Mouse (Mus musculus): ENCODE results near the gene Birc5. TPM values are rescaled to one million over a fixed set of nuclear protein-coding genes. Genes with fewer than 3 reads are reported as not detected.

Gene Birc5
- total and polyA plus RNA-seq, 3 experiments, result 193 to 289 (median 270) TPM

DNA sequence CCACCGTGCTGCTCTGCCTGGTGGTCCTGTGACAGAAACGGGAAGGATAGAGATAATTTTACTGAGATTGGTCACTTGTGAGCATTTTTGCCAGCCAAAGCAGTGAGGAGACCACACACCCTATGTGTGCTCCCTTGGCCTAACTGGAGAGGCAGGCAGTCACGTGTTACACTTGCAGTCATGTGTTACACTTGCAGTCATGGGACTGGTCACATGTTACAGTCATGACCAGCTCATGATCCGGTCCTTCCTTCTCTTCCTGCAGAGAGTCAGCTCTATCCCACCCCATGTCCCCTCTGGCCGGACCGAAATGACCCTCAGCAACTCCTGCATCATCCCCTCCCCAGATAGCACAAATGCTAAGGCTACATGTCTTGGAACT is 31.9 kb downstream of the Birc5 start:
- Histone ChIP-seq H3K79me2 (replicated peaks; ENCODE audit: control insufficient read depth, extremely low read depth, insufficient read depth, poor library complexity, severe bottlenecking) (no peaks in the 10 kb centered on the region), H3K9me3 (replicated peaks; ENCODE audit: low read length) (no peaks in the 10 kb centered on the region), H3K27me3 (replicated peaks) (peaks cover 85% of the 10 kb centered on the region), H3K9ac (ENCODE audit: insufficient read depth, low read depth) (no peak overlapping the region), H3K4me3 (replicated peaks in 1 of 3; ENCODE audit: low read depth in 2 of 3, low read length in 2 of 3, poor library complexity in 1 of 3) (no peak overlapping the region), H3K4me2 (ENCODE audit: insufficient read depth, low read depth, poor library complexity, severe bottlenecking) (no peak overlapping the region), H3K36me3 (replicated peaks in 1 of 2; ENCODE audit: control insufficient read depth in 1 of 2, insufficient read depth in 1 of 2, low read length in 1 of 2) (no peaks in the 10 kb centered on the region), H3K4me1 (ENCODE audit: control insufficient read depth in 1 of 2, insufficient read depth in 2 of 2) (peaks cover 27 to 47% of the 10 kb centered on the region in 2 experiments), H3K27ac (ENCODE audit: insufficient read depth, low read depth) (no peak overlapping the region)
- TF ChIP-seq NRF1 (IDR thresholded peaks at IDR 0.05; ENCODE audit: low read depth, low read length) (no peak), USF1 (IDR thresholded peaks at IDR 0.05; ENCODE audit: low read depth, low read length) (peak; percentile 59), BHLHE40 (IDR thresholded peaks at IDR 0.05; ENCODE audit: low read depth, low read length) (peak; percentile 64), MXI1 (IDR thresholded peaks at IDR 0.05; ENCODE audit: low read depth, low read length) (no peak), JUN (IDR thresholded peaks at IDR 0.05; ENCODE audit: insufficient read depth, low read depth, low read length) (no peak), PAX5 (IDR thresholded peaks at IDR 0.05; ENCODE audit: low read length) (no peak), USF2 (conservative IDR thresholded peaks at IDR 0.05; ENCODE audit: low read depth, low read length) (peak; percentile 80)
- dilution Hi-C loops (cut with MboI; ENCODE audit: extremely low pct_ligation_motif_present, extremely low pct_unique_long_range_greater_than_20kb, low sequenced_read_pairs), result no loop called here
- DNase-seq (ENCODE audit: extremely low read depth), result no peak
- in situ Hi-C loops (cut with MboI; ENCODE audit: low pct_ligation_motif_present, low pct_unique_long_range_greater_than_20kb, low sequenced_read_pairs), result no loop called here

DNA sequence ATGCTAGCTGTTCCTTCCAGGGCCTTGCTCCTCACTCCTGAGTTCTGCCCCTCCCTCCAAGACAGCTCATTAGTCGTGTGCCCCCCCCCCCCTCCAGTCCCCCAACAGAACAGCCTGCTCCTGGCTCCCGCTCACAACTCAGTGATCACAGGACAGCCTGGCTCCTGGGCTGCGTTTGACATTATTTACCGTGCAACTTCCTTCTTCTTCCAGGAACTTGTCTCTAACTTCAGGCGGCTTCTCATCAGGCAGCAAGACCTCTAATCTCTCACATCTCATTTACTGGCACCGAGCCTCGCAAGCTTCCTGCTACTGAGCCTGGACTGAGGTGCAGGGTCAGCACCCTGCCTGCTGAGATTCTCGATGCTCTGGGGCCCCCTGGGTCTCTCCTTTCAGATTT is 32.7 kb downstream of the Birc5 start:
- Histone ChIP-seq H3K4me2 (ENCODE audit: insufficient read depth, low read depth, poor library complexity, severe bottlenecking) (no peak overlapping the region), H3K4me3 (replicated peaks in 1 of 3; ENCODE audit: low read depth in 2 of 3, low read length in 2 of 3, poor library complexity in 1 of 3) (no peak overlapping the region), H3K4me1 (ENCODE audit: control insufficient read depth in 1 of 2, insufficient read depth in 2 of 2) (peaks cover 27 to 47% of the 10 kb centered on the region in 2 experiments), H3K9ac (ENCODE audit: insufficient read depth, low read depth) (no peak overlapping the region), H3K27me3 (replicated peaks) (peaks cover 86% of the 10 kb centered on the region), H3K79me2 (replicated peaks; ENCODE audit: control insufficient read depth, extremely low read depth, insufficient read depth, poor library complexity, severe bottlenecking) (no peaks in the 10 kb centered on the region), H3K27ac (ENCODE audit: insufficient read depth, low read depth) (no peak overlapping the region), H3K9me3 (replicated peaks; ENCODE audit: low read length) (no peaks in the 10 kb centered on the region), H3K36me3 (replicated peaks in 1 of 2; ENCODE audit: control insufficient read depth in 1 of 2, insufficient read depth in 1 of 2, low read length in 1 of 2) (no peaks in the 10 kb centered on the region)
- no peak for TF ChIP-seq HCFC1 (IDR thresholded peaks at IDR 0.05; ENCODE audit: low read depth, low read length)
- no peak for TF ChIP-seq RAD21 (IDR thresholded peaks at IDR 0.05; ENCODE audit: low read depth, low read length)
- TF ChIP-seq ZMIZ1 (IDR thresholded peaks at IDR 0.05; ENCODE audit: low read depth, low read length), result no peak
- TF ChIP-seq ZC3H11A (IDR thresholded peaks at IDR 0.05; ENCODE audit: low read depth, low read length), result no peak
- no peak for TF ChIP-seq CHD2 (IDR thresholded peaks at IDR 0.05; ENCODE audit: low read length)
- TF ChIP-seq TBP (conservative IDR thresholded peaks at IDR 0.05; ENCODE audit: low read depth, low read length), result no peak
- TF ChIP-seq MAX (IDR thresholded peaks at IDR 0.05; ENCODE audit: low read length), result no peak
- TF ChIP-seq RCOR1 (conservative IDR thresholded peaks at IDR 0.05; ENCODE audit: low read depth, low read length), result no peak
- TF ChIP-seq JUND (conservative IDR thresholded peaks at IDR 0.05; ENCODE audit: low read depth, low read length), result no peak
- no peak for TF ChIP-seq CHD1 (IDR thresholded peaks at IDR 0.05; ENCODE audit: low read depth, low read length)
- no peak for TF ChIP-seq MEF2A (IDR thresholded peaks at IDR 0.05; ENCODE audit: borderline replicate concordance, low read depth, low read length)
- no peak for TF ChIP-seq NELFE (IDR thresholded peaks at IDR 0.05; ENCODE audit: low read depth, low read length)
- no peak for TF ChIP-seq MAFK (IDR thresholded peaks at IDR 0.05; ENCODE audit: insufficient replicate concordance, low read length)
- TF ChIP-seq MXI1 (IDR thresholded peaks at IDR 0.05; ENCODE audit: low read depth, low read length), result no peak
- no peak for TF ChIP-seq EP300 (IDR thresholded peaks at IDR 0.05; ENCODE audit: low read length)
- no peak for DNase-seq (ENCODE audit: extremely low read depth)
- dilution Hi-C loops (cut with MboI; ENCODE audit: extremely low pct_ligation_motif_present, extremely low pct_unique_long_range_greater_than_20kb, low sequenced_read_pairs), result no loop called here
- in situ Hi-C loops (cut with MboI; ENCODE audit: low pct_ligation_motif_present, low pct_unique_long_range_greater_than_20kb, low sequenced_read_pairs), result no loop called here

Data from CH12.LX (cell line).